Mouse (Mus musculus) frontal cortex, adult 2 months (tissue): ENCODE measurements at regions not wholly inside any gene's neighbourhood (a gene's known extent, or its start where the extent isn't known, plus 50 kb on each side); places are given as distances from the start of the nearest gene placed in this dataset.

ENCODE experiments used
- DNase-seq, 2 experiments: peaks; one replicate each; pipeline ENCODE4 v3.0.0; 2022; ENCODE audit warnings: low spot score in 1 of 2; ENCODE audit errors: extremely low spot score in 1 of 2

- no peak for DNase-seq
Observed at GRCm38 (mm10) chr8:60071610-60072009, 431.4 kb downstream of the Gm10283 start.

GRCm38 (mm10) chr8:60055063-60055462 lies 447.9 kb downstream of the Gm10283 start:
- peak; percentile 13 to 41 for DNase-seq

- no peak for DNase-seq
Observed at GRCm38 (mm10) chr8:60028676-60029075, 474.3 kb downstream of the Gm10283 start.
